Mouse (Mus musculus) hematopoietic stem cell, adult 5-6 weeks (primary cell): ENCODE results near the gene Msln. TPM values are rescaled to one million over a fixed set of nuclear protein-coding genes. Genes with fewer than 3 reads are reported as not detected.

Source experiments
- total RNA-seq: library from RNA; stranded (forward); fragments of 172-1452, 232-1000 nt; gene quantifications from 2 replicates; pipeline ENCODE4 v1.2.3, GENCODE M21; 2017

The Msln gene
- total RNA-seq, 1 experiment from 2014 or later: not detected

Other genes starting within 250 kb of the Msln start
- not detected in 2 replicates for gene Sox8, start 183.7 kb downstream of the Msln start, total RNA-seq
- 6.7 and 12.1 TPM in 2 replicates for gene Lmf1, start 175.3 kb downstream of the Msln start, total RNA-seq
- gene Gng13, start 37.2 kb downstream of the Msln start, total RNA-seq: not detected in 2 replicates
- 11.9 and 12.8 TPM in 2 replicates for gene Chtf18, start 27.0 kb downstream of the Msln start, total RNA-seq
- 1.8 and 4.6 TPM in 2 replicates for gene Rpusd1, start 26.7 kb downstream of the Msln start, total RNA-seq
- not detected in 2 replicates for gene Mslnl, start 18.3 kb downstream of the Msln start, total RNA-seq
- gene Narfl, start 19.4 kb upstream of the Msln start, total RNA-seq: 13.4 and 21.5 TPM in 2 replicates
- gene Haghl, start 31.3 kb upstream of the Msln start, total RNA-seq: 18.6 and 42.3 TPM in 2 replicates
- 0.38 TPM in 1 of 2 replicates, not detected in the other for gene Ccdc78, start 32.2 kb upstream of the Msln start, total RNA-seq
- gene Fam173a, start 38.5 kb upstream of the Msln start, total RNA-seq: 21.1 and 33.3 TPM in 2 replicates
- gene AC134908.4, start 41.3 kb upstream of the Msln start, total RNA-seq: not detected in 2 replicates
- 24.9 and 26.5 TPM in 2 replicates for gene Metrn, start 42.8 kb upstream of the Msln start, total RNA-seq
- 0.06 TPM in 1 of 2 replicates, not detected in the other for gene Fbxl16, start 54.7 kb upstream of the Msln start, total RNA-seq
- 16.5 and 17.6 TPM in 2 replicates for gene Wdr24, start 69.2 kb upstream of the Msln start, total RNA-seq
- 23.2 and 25.3 TPM in 2 replicates for gene Jmjd8, start 74.5 kb upstream of the Msln start, total RNA-seq
- gene Stub1, start 79.0 kb upstream of the Msln start, total RNA-seq: 79.5 and 84.8 TPM in 2 replicates
- gene Rhbdl1, start 82.9 kb upstream of the Msln start, total RNA-seq: not detected in 2 replicates
- 1.4 TPM in 1 of 2 replicates, not detected in the other for gene Gm20683, start 87.4 kb upstream of the Msln start, total RNA-seq
- 24.6 and 27.1 TPM in 2 replicates for gene Rhot2, start 90.5 kb upstream of the Msln start, total RNA-seq
- gene Wdr90, start 107.1 kb upstream of the Msln start, total RNA-seq: 13.0 and 13.6 TPM in 2 replicates
- 7.3 and 13.5 TPM in 2 replicates for gene Mcrip2, start 114.4 kb upstream of the Msln start, total RNA-seq
- gene Mettl26, start 120.7 kb upstream of the Msln start, total RNA-seq: 20.1 and 35.2 TPM in 2 replicates
- 0.79 and 1.1 TPM in 2 replicates for gene Wfikkn1, start 126.5 kb upstream of the Msln start, total RNA-seq
- 12.3 and 17.1 TPM in 2 replicates for gene Rab40c, start 165.3 kb upstream of the Msln start, total RNA-seq
- gene Pigq, start 190.6 kb upstream of the Msln start, total RNA-seq: 33.8 and 47.5 TPM in 2 replicates
- not detected in 2 replicates for gene Nhlrc4, start 190.6 kb upstream of the Msln start, total RNA-seq
- not detected in 2 replicates for gene A930017K11Rik, start 198.2 kb upstream of the Msln start, total RNA-seq
- gene Capn15, start 231.4 kb upstream of the Msln start, total RNA-seq: 3.3 and 8.1 TPM in 2 replicates